Mouse (Mus musculus): ENCODE results near the gene Ifrd2.

Ifrd2 gene

GRCm38 (mm10) chr9:107635279-107636028 lies 48.0 kb downstream of the Ifrd2 start, which contains the start of gene Gnai2:
Gene Gnai2 (minus strand): TSS chr9:107635367.
- DNase-seq (ENCODE audit: extremely low spot score, low spot score) = peak; percentile 95

GRCm38 (mm10) chr9:107637070-107637469 lies 49.6 kb downstream of the Ifrd2 start:
- peak; percentile 63 for DNase-seq (ENCODE audit: extremely low spot score, low spot score)

- no peak for DNase-seq (ENCODE audit: extremely low spot score, low spot score)
These were observed 52.9 kb downstream of the Ifrd2 start for GRCm38 (mm10) chr9:107640257-107640772.

GRCm38 (mm10) chr9:107641666-107642065 lies 54.2 kb downstream of the Ifrd2 start:
- no peak for DNase-seq (ENCODE audit: extremely low spot score, low spot score)
